Mouse (Mus musculus): Measurements from ENCODE around the gene Xpo4. TPM values are rescaled to one million over a fixed set of nuclear protein-coding genes. Genes with fewer than 3 reads are reported as not detected.

The Xpo4 gene
- polyA plus RNA-seq, 1 experiment = not detected

GRCm38 (mm10) chr14:57540683-57541082 lies 124.5 kb downstream of the Xpo4 start:
- TF ChIP-seq POLR2A (IDR thresholded peaks at IDR 0.05; ENCODE audit: insufficient read depth, low read depth, low read length) (no peak), CTCF (IDR thresholded peaks at IDR 0.05; ENCODE audit: insufficient read depth, low read depth, low read length) (no peak)
- WGBS = 56% methylated on average over 11 of the region's 11 CpGs
- Histone ChIP-seq H3K27ac (ENCODE audit: insufficient read depth, low read depth, low read length) (no peak overlapping the region), H3K4me1 (ENCODE audit: control insufficient read depth, insufficient read depth, low read length) (peaks cover 37% of the 10 kb centered on the region), H3K4me3 (ENCODE audit: insufficient read depth, low read depth, low read length) (no peak overlapping the region)

- 44% methylated on average over 16 of the region's 16 CpGs for WGBS
These were observed 127.8 kb downstream of the Xpo4 start for GRCm38 (mm10) chr14:57537261-57538015.

GRCm38 (mm10) chr14:57536820-57537219 lies 128.4 kb downstream of the Xpo4 start:
- Histone ChIP-seq H3K4me1 (ENCODE audit: control insufficient read depth, insufficient read depth, low read length) (peaks cover 46% of the 10 kb centered on the region), H3K4me3 (ENCODE audit: insufficient read depth, low read depth, low read length) (no peak overlapping the region), H3K27ac (ENCODE audit: insufficient read depth, low read depth, low read length) (no peak overlapping the region)
- WGBS = 65% methylated on average over 9 of the region's 9 CpGs
- TF ChIP-seq CTCF (IDR thresholded peaks at IDR 0.05; ENCODE audit: insufficient read depth, low read depth, low read length) (no peak), POLR2A (IDR thresholded peaks at IDR 0.05; ENCODE audit: insufficient read depth, low read depth, low read length) (no peak)

More at GRCm38 (mm10) chr14:57537261-57538015, 127.8 kb downstream of the Xpo4 start:
- Histone ChIP-seq H3K4me3 (ENCODE audit: insufficient read depth, low read depth, low read length) (no peak overlapping the region), H3K4me1 (ENCODE audit: control insufficient read depth, insufficient read depth, low read length) (peaks cover 52% of the 10 kb centered on the region), H3K27ac (ENCODE audit: insufficient read depth, low read depth, low read length) (no peak overlapping the region)
- TF ChIP-seq CTCF (IDR thresholded peaks at IDR 0.05; ENCODE audit: insufficient read depth, low read depth, low read length) (no peak), POLR2A (IDR thresholded peaks at IDR 0.05; ENCODE audit: insufficient read depth, low read depth, low read length) (no peak)

DNA sequence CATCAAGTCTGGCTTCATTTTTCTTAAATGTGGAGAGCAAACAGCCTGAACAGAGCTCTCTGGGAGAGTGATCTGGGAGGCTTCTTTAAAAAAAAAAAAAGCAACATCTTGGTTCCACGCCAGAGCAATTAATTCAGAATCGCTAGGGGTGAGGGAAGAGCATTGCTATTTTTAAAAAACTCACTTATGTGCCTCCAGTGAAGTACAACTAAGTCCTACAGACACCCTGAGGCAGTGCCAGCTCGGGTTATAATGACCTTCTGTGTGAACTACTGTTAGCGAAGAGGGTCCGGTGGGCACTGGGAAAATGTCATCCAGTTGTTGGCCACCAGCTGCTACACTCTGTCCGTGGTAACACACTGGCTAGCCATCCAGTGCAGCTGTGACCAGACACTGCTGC lies 129.6 kb downstream of the Xpo4 start:
- H3K27ac ChIP-seq (ENCODE audit: insufficient read depth, low read depth, low read length) = peak overlapping the region; percentile 95
- WGBS = 9% methylated on average over 6 of the region's 6 CpGs
- TF ChIP-seq POLR2A (IDR thresholded peaks at IDR 0.05; ENCODE audit: insufficient read depth, low read depth, low read length) (no peak), CTCF (IDR thresholded peaks at IDR 0.05; ENCODE audit: insufficient read depth, low read depth, low read length) (no peak)

DNA sequence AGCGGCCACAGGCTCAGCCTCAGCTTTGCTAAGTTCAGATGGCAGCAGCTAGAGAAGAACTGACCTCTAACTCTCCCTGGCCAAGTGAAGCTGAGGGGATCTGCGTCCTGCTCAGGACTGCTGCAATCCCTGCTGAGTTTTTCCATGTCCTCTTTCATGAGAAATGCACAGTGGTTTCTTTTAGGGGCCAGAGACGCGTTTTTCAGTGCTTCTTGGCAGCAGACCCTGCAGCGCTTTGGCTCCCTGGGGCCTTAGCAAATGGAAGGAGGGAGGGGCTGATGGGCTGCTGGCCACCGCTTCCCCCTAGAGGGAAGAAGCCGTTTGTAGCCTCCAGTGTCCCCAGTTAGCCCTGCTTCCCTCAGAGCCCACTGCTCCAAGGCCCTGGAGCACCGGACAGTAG lies 130.3 kb downstream of the Xpo4 start:
- Histone ChIP-seq H3K4me1 (ENCODE audit: control insufficient read depth, insufficient read depth, low read length) (peaks cover 41% of the 10 kb centered on the region), H3K4me3 (ENCODE audit: insufficient read depth, low read depth, low read length) (no peak overlapping the region), H3K27ac (ENCODE audit: insufficient read depth, low read depth, low read length) (peak overlapping the region; percentile 95)
- 20% methylated on average over 8 of the region's 8 CpGs for whole genome bisulfite sequencing
- TF ChIP-seq CTCF (IDR thresholded peaks at IDR 0.05; ENCODE audit: insufficient read depth, low read depth, low read length) (no peak), POLR2A (IDR thresholded peaks at IDR 0.05; ENCODE audit: insufficient read depth, low read depth, low read length) (no peak)

More for the DNA sequence above, 129.6 kb downstream of the Xpo4 start:
- Histone ChIP-seq H3K4me1 (ENCODE audit: control insufficient read depth, insufficient read depth, low read length) (peaks cover 40% of the 10 kb centered on the region), H3K4me3 (ENCODE audit: insufficient read depth, low read depth, low read length) (no peak overlapping the region)

- peak overlapping the region; percentile 95 for H3K27ac ChIP-seq (ENCODE audit: insufficient read depth, low read depth, low read length)
These were observed 130.9 kb downstream of the Xpo4 start for GRCm38 (mm10) chr14:57534346-57534745.

DNA sequence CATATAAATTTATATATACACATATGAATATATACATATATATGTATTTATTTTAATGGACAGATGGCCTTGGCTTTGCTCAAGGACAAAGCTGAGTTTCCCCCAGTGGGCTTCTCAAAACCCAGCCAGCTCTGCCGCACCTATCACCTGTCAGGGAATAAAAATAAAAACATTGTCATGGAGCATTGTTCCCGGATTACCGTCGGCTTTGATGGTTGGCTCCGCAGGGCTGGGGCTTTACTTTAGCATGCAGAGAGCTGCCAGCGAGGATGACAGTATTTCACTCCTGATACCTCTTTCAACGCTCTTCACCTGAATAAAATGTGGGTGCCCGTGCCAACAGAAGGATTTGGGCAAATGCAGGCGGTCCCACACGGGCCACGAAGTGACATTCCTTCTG lies 131.4 kb downstream of the Xpo4 start:
- Histone ChIP-seq H3K4me3 (ENCODE audit: insufficient read depth, low read depth, low read length) (no peak overlapping the region), H3K4me1 (ENCODE audit: control insufficient read depth, insufficient read depth, low read length) (peaks cover 47% of the 10 kb centered on the region), H3K27ac (ENCODE audit: insufficient read depth, low read depth, low read length) (peak overlapping the region; percentile 95; the same call in 1 of the 2 replicates)
- 50% methylated on average over 11 of the region's 11 CpGs for WGBS
- no peak for TF ChIP-seq CTCF (IDR thresholded peaks at IDR 0.05; ENCODE audit: insufficient read depth, low read depth, low read length)
- TF ChIP-seq POLR2A (IDR thresholded peaks at IDR 0.05; ENCODE audit: insufficient read depth, low read depth, low read length) = no peak

More at GRCm38 (mm10) chr14:57534346-57534745, 130.9 kb downstream of the Xpo4 start:
- 22% methylated on average over 5 of the region's 5 CpGs for WGBS
- no peak for TF ChIP-seq POLR2A (IDR thresholded peaks at IDR 0.05; ENCODE audit: insufficient read depth, low read depth, low read length)
- no peak for TF ChIP-seq CTCF (IDR thresholded peaks at IDR 0.05; ENCODE audit: insufficient read depth, low read depth, low read length)
- Histone ChIP-seq H3K4me3 (ENCODE audit: insufficient read depth, low read depth, low read length) (no peak overlapping the region), H3K4me1 (ENCODE audit: control insufficient read depth, insufficient read depth, low read length) (peaks cover 46% of the 10 kb centered on the region)

DNA sequence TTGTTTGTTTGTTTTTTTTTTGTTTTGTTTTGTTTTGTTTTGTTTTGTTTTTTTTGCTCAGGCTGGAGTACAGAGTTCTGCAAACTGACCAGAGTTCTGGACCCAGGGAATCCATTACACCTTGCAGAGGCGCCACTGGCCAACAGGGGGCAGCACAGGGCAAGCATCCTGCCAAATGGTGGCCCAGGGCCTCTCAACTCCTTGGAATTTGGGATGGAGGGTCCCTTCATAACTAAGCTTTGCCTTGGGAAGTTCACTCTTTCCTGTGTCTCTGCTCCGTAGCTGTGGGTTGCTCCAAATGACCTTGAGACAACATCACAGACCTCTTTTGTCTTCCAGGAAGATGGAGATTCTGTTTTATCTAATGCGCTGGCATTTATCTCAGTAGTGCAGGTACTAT lies 132.0 kb downstream of the Xpo4 start:
- WGBS = 56% methylated on average over 3 of the region's 3 CpGs
- no peak overlapping the region for H3K27ac ChIP-seq (ENCODE audit: insufficient read depth, low read depth, low read length)
- peaks cover 52% of the 10 kb centered on the region for H3K4me1 ChIP-seq (ENCODE audit: control insufficient read depth, insufficient read depth, low read length)
- H3K4me3 ChIP-seq (ENCODE audit: insufficient read depth, low read depth, low read length) = no peak overlapping the region
- peak; percentile 78 for TF ChIP-seq CTCF (IDR thresholded peaks at IDR 0.05; ENCODE audit: insufficient read depth, low read depth, low read length)
- no peak for TF ChIP-seq POLR2A (IDR thresholded peaks at IDR 0.05; ENCODE audit: insufficient read depth, low read depth, low read length)

GRCm38 (mm10) chr14:57532577-57532976 lies 132.7 kb downstream of the Xpo4 start:
- 94% methylated on average over 3 of the region's 3 CpGs for WGBS
- no peak overlapping the region for H3K4me3 ChIP-seq (ENCODE audit: insufficient read depth, low read depth, low read length)
- no peak overlapping the region for H3K27ac ChIP-seq (ENCODE audit: insufficient read depth, low read depth, low read length)
- no peak for TF ChIP-seq CTCF (IDR thresholded peaks at IDR 0.05; ENCODE audit: insufficient read depth, low read depth, low read length)
- no peak for TF ChIP-seq POLR2A (IDR thresholded peaks at IDR 0.05; ENCODE audit: insufficient read depth, low read depth, low read length)
- H3K4me1 ChIP-seq (ENCODE audit: control insufficient read depth, insufficient read depth, low read length) = peaks cover 52% of the 10 kb centered on the region
